In genomic region chr16:49799597-49800561, GRCm38 (mm10) we compare ENCODE assay signal across 8 mouse cellular contexts. TPM values are rescaled to one million over a fixed set of nuclear protein-coding genes. Genes with fewer than 3 reads are reported as not detected.
DNase-seq lines count a peak whose midpoint lies in the region; ATAC-seq lines count a peak whose summit lies in the region.

Gene Cd47, plus strand, starts transcription at chr16:49800533.

- ATAC-seq in lung, embryonic 16.5 days (ENCODE audit: low read depth) = peak; percentile 42; the same call in 1 of the 2 replicates

- H3K9me3 ChIP-seq in forebrain, embryonic 10.5 days = no peaks in the 10 kb centered on the region
- no peaks in the 10 kb centered on the region for H3K9me3 ChIP-seq in lung, embryonic 16.5 days (ENCODE audit: control insufficient read depth, low read length)

- H3K27me3 ChIP-seq in forebrain, embryonic 10.5 days (ENCODE audit: poor library complexity, severe bottlenecking) = peaks cover 6% of the 10 kb centered on the region; the same call in 1 of the 2 replicates
- no peaks in the 10 kb centered on the region for H3K27me3 ChIP-seq in lung, embryonic 16.5 days (ENCODE audit: control insufficient read depth, insufficient read depth, low read depth, low read length)

- WGBS in forebrain, embryonic 10.5 days = 88% methylated on average over 10 of the region's 10 CpGs
- 73% methylated on average over 10 of the region's 10 CpGs for WGBS in lung, embryonic 16.5 days

- DNase-seq in frontal cortex, adult 2 months (ENCODE audit: extremely low spot score in 1 of 2, low spot score in 1 of 2) = no peak
- DNase-seq in frontal cortex, postnatal 25 days (ENCODE audit: low spot score in 2 of 2) = no peak
- DNase-seq in forebrain, embryonic 10.5 days (ENCODE audit: extremely low spot score, low spot score) = no peak
- peak; percentile 18 to 20 for DNase-seq in heart, postnatal 10 days
- DNase-seq in kidney, postnatal 25 days = peak; percentile 61 to 68
- DNase-seq in spleen, adult 12 weeks (ENCODE audit: low spot score) = peak; percentile 70
- no peak for DNase-seq in cerebellum, adult 18-20 months

- no peak within 1 kb of the TSS for H3K4me2 ChIP-seq in lung, embryonic 16.5 days (ENCODE audit: low read depth, low read length)

- H3K9ac ChIP-seq in lung, embryonic 16.5 days (ENCODE audit: low read length) = no peak within 1 kb of the TSS

- intact Hi-C loops in heart, postnatal 10 days (cut with DNase I) = loop anchor here (5.0 kb wide), 1 partner anchor 152 kb away; no protein-coding TSS in a partner anchor

- H3K4me1 ChIP-seq in forebrain, embryonic 10.5 days = peaks cover 29% of the 10 kb centered on the region
- H3K4me1 ChIP-seq in lung, embryonic 16.5 days (replicated peaks; ENCODE audit: control insufficient read depth, insufficient read depth, low read length) = peaks cover 14% of the 10 kb centered on the region

- no peak within 1 kb of the TSS for H3K4me3 ChIP-seq in forebrain, embryonic 10.5 days
- no peak within 1 kb of the TSS for H3K4me3 ChIP-seq in lung, embryonic 16.5 days (ENCODE audit: low read length)

- 0 out of 2 replicates have a peak within 1 kb of the TSS, but pooled peaks have one; percentile 20 for H3K27ac ChIP-seq in forebrain, embryonic 10.5 days
- H3K27ac ChIP-seq in lung, embryonic 16.5 days (ENCODE audit: low read length) = peak within 1 kb of the TSS; percentile 26

- H3K36me3 ChIP-seq in forebrain, embryonic 10.5 days (replicated peaks) = no peaks in the 10 kb centered on the region
- no peaks in the 10 kb centered on the region for H3K36me3 ChIP-seq in lung, embryonic 16.5 days (ENCODE audit: control insufficient read depth, insufficient read depth, low read length)

RNA-seq across cellular contexts. Expression of gene Cd47, which starts in this region (rescaled TPM):
- polyA plus RNA-seq in frontal cortex, adult 2 months (2012; rRNA removed) = 123 and 127 TPM in 2 replicates
- 31.9 and 32.8 TPM in 2 replicates for polyA plus RNA-seq in forebrain, embryonic 10.5 days (2016; fragmentation: Nextera tagmentation; extraction: Ambion mirVana)
- total RNA-seq in heart, postnatal 10 days (2021) = 10 to 100 TPM; 71.5 to 71.6 TPM
- 136 TPM in 2 replicates for polyA plus RNA-seq in lung, embryonic 16.5 days (2015; fragmentation: Nextera tagmentation; extraction: Ambion mirVana)

Comparison
In these comparisons a context has a peak if more than half of its experiments do, and no peak if none do; other contexts are left out.
1. DNase-seq: peak in heart, postnatal 10 days (2 of 2), kidney, postnatal 25 days (2 of 2) and spleen, adult 12 weeks (single experiment); none in frontal cortex, adult 2 months (0 of 2), frontal cortex, postnatal 25 days (0 of 2), forebrain, embryonic 10.5 days (single experiment) and cerebellum, adult 18-20 months (0 of 2).